Mouse (Mus musculus): Measurements from ENCODE around the gene Kansl2.

GRCm38 (mm10) chr15:98482701-98483100, 51.4 kb downstream of the Kansl2 start, which contains the start of gene Lalba:
- no peak for TF ChIP-seq CTCF (conservative IDR thresholded peaks at IDR 0.05; ENCODE audit: insufficient read depth, insufficient read length, low read depth, low read length)
- no peak for TF ChIP-seq POLR2A (IDR thresholded peaks at IDR 0.05; ENCODE audit: low read depth, low read length)

Measured in kidney, adult 2 months (tissue).